Mouse (Mus musculus) Muller cell, postnatal 12 days (primary cell): ENCODE results near the gene Cdh18.
"Not testable (repeated sequence)": the region's sequence is repeated elsewhere in the genome, so short reads cannot be mapped to it uniquely, and the experiment has no call there.

Source experiments
- DNase-seq: peaks from one replicate; pipeline ENCODE4 v3.0.0-alpha.2; 2015; ENCODE audit errors: inconsistent ontology term

The Cdh18 gene

DNA sequence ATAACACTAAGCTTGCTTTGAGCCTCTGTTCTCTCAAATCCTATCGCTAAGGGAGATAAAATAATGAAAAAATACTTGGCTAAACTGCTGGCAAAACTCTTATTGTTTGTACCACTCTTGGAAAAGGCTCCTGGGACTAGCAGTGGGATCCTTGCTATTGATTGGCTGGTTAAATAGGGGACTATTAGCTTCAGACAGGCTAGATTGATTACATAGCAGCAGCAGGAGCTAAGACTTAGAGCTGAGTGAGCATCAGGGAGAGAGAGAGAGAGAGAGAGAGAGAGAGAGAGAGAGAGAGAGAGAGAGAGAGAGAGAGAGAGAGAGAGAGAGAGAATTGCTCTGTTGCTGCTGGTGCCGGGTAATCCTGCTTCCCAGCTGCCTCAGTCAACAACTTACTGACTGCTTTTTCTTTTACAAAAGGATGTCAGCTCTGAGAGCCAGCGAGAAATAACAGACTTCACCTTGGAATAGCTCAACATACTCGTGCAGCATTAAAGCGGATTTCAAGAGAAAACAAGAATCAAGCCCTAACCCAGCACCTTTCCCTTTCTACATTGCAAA is at the start of gene Cdh18:
Cdh18 (plus strand) TSS at position 312 of the 561 bp plus-strand sequence.
- DNase-seq, result no peak

DNA sequence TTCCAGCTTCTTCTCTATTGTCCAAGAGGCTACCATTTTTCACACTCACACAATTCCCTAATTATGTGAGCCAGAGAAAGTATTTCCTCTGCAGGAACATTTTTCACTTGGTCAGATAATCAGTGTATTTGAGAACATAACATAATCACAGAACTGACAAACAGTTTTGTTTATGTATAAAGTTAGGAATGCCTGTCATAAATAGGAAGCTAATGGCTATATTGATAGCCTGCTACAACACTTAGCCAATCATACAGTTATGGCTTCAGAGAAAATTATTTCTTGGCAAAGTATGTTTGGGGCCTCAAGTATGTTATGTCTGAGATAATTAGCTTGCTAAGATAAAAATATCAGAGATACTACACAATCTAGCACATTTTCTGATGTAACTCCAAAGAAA is 37.6 kb upstream of the Cdh18 start:
- no peak for DNase-seq

DNA sequence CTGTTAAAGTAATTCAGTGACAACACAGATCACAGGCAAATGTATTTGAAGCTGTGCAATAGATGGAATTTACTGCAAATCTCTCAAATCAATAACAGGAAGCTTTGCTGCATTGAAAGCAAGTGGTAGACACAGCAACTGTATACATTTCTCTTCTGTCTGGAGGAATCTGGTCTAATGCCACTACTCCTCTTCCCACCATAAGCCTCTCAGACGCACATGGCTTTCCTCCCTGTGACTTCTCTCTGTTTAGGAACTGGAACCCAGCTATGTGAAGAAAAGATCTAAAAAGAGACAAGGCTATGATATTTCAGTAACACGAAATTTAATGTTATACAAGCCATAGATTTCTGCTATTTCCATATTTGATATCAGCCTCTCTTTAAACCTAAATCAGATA is 13.0 kb upstream of the Cdh18 start:
- no peak for DNase-seq

DNA sequence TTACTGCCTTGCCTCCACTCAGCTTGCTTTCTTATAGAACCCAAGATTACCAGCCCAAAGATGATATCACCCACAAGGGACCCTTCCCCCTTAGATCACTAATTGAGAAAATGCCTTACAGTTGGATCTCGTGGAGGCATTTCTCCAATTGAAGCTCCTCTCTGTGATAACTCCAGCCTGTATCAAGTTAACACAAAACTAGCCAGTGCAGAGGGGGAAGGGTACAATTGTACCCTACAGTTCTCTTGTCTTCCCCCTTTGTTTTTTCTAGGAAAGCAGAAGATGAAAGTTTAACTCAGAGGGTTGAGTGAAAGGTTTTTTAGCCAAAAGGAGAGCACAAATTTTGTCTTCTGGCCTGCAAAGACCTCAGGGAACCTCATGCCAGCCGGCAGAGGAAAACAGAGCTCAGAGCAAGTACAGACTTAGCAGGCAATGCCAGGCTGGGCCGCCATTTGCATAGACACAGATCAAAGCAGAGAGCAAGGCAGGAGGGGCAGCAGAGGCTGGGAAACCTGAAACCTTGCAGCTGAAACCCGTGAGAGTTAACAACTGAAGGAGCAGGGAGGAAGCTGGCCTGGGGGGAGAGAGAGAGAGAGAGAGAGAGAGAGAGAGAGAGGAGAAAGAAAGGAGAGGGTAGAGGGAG is 29.3 kb downstream of the Cdh18 start:
- DNase-seq, result no peak

DNA sequence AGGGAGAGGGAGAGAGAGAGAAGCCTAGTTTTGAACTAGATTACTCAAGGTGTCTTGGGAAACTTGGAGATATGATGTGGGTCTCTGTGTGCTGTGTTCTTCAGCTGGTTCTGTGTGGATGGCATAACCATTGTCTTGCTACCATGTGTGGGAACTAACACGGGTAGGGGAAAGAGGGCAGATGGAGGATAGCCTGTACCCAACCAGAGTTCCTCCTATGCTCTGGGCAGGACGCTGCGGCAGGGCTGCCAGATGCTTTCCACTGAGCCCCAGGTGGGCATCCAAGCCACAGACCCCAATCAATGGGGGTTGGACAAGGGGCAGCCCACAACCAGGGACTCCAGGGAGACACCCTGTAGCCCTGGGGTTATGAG is 29.8 kb downstream of the Cdh18 start:
- DNase-seq, result no peak

DNA sequence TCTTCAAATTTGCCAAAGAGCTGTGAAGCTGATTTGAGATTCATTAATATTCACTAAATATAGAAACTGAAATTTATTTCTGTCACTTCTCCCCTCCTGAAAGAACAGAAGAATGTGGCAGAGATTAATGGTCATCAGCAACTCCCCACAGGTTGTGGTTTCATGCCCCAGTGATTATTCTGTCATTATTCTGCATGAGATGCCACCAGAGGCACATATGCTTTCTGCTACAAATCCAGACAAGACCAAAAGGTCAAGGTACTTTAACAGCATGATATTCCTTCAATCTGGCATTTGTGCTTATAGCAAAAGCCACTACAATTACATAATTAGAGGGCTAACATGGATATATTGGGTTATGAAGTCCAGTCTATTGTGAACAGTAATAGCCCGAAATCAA is 35.8 kb downstream of the Cdh18 start:
- peak; percentile 78 for DNase-seq

DNA sequence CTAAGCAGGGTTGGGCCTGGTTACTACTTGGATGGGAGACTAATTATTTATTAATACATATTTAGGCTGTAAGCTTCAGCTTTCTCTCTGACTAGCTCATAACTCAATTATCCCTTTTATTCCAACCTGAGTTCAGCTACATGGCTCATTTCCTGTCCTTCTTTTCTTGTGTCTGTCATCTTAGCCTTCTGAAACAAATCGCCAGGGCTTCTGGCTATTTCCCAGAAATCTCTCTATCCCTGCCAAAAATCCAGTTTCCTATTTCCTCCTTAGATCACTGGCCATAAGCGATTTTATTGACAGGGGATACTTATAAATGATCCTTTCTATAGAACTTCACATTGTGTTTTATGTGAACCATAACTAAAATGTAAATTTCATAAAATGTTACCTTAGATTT is 167.6 kb downstream of the Cdh18 start:
- DNase-seq, result no peak

DNA sequence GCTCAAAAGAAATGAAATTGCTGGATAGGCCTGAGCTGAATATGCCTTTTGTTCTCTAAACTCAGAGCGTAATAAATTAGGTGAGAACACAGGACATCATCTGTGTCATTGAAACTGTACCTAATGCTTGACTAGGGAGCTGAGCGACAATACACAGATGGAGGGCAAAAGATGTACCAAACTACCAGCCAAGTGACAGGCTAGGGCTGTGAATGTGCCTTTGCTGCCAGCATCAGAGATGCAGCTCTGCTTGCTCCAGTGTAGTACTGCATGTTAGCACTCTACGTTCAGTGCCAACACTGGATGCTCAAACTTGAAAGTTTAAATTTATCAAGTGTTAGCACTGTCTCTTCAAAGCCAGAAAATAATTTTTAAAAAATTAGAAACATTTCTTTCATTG is 168.9 kb downstream of the Cdh18 start:
- DNase-seq, result no peak

DNA sequence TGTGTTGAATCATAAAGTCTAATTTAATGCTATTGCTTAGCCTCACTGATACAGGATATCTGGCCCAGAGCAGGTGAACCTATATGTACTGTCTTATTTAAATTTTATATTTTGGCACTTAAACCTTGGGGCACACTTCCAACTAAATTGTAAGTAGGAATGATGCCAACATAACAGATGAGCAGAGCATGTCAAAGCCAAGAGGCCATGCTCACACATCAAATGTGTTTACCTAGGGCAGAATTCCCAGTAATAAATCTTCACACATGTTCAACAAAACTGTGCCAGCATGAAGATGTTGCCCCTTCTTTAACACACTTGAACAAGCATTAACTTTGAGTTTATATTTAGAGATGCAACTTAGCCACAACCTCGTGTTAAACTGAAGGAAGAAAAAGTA is 177.8 kb downstream of the Cdh18 start:
- no peak for DNase-seq

DNA sequence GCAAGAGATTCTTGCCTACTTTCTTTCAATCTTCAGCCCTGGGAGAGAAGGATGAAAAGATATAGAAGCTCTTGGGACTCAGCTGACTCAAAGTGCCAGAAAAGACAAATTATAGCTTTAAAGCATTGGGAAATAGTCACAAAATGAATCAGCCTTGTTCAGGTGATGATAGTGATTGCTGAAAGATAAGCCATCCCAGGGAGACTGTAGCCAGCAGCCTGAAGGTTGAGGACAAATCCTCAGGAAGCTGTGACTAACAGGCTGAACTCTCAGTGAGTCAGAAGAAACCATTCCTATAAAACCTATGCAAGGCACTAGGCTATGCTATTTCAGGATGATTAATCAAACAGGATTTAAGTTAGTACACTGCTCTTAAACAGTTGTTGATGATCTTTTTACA is 184.2 kb downstream of the Cdh18 start:
- DNase-seq, result peak; percentile 21

DNA sequence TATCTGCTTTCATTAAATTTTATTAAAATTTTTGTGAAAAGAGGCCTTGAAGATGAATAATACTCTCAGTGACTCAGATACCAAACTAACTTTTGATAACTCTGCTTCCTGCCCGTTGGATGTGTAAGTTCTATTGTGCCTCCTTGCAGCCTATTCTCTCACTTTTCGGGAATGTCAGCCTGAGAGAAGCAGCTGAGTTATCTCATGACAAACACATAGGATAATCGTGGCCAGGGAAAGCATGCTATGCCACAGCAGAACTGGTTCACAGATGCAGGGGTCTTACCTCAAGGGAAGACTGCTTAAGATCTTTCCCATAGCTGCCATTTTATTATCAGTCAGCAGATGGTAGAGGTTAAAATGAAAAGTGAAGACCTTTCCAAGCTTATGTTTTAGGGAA is 187.3 kb downstream of the Cdh18 start:
- DNase-seq, result peak; percentile 10

DNA sequence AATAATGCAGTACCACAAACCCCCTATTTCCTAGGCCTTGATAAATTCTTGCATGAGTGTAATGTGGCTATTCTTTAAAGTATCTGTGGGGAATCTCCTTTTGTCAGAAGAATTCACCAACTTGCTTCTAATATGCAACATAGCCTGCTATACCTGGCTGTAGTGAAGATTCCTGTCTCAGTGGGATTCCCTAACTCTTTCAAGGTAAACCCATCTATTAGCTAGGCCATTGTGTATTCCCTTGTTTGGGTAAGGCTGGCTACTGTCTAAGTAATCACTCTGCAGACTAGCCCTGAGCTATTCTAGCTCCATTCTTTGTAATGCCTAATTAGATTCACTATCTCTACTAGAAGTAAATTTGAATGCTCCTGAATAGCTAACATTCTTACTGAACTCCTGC is 212.4 kb downstream of the Cdh18 start:
- DNase-seq, result not testable (repeated sequence)

DNA sequence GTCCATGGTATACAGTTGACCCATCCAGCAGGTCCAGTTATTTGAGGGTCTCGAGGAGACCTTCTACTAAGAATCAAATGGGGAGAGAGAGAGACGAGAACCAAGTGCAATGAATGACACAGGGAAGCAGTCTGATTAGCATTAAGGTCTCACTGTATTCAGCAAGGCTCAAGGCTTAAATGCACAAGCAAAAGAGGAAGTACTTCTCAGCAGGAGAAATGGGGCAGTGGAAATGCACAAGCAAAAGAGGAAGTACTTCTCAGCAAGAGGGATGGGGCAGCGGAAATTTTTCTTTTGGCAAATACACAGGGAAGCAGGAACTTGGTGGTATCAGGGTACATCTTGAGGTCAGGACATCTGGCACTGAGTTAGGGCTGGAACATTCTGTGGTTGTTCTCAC is 217.8 kb downstream of the Cdh18 start:
- DNase-seq, result not testable (repeated sequence)

DNA sequence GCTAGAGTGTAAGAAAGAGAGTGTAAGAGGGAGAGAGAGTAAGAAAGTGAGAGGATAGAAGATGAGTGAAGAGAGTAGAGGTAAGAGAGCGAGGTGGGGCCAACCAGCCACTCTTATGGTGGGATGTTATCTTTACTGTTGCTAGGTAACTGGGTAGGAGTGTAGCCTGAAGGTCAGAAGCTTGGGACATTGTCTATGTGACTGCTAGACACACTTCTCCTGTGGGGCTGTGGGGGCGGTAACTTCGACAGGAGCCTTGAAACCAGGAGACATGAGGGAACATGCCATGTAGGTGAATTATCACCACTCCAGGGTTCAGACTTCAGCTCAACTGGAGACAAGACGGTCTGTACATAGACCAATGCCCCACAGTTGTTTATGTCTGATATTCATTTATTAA is 227.5 kb downstream of the Cdh18 start:
- no peak for DNase-seq

DNA sequence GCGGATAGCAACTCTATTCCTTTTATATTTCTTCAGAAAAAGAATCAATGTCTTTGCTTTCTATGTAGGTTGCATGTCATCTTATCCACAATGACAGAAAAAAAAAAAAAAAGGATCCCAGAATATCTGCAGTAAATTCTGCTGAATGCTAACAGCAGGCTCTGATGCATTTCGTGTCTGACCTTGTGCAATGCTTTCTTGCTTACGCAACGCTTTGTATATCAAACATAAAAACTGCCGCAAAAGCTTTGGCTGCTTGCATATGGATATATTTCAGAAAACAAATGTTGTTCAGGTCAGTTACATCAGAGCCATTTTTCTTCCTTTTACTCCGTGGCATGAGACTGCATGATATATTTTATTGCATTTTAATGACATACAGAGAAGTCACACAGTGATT is 240.9 kb downstream of the Cdh18 start:
- DNase-seq, result no peak

DNA sequence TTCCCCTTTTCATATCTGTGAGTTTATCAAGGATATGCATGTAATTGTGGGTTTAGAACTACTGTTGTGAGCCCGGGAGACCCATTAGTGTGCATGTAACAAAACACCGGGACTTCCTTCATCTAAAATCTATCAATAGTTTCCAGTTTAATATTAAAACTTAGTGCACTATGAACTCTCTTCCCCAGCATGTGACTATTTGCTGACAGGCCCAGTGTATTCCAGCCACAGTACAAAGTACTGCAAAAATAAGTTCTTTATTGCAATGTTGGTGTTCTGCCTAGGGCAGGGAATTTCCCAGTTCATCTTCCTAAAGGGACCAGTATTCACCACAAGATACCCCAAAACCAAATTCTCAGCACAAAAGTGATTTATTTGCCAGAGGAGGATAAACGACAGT is 243.0 kb downstream of the Cdh18 start:
- no peak for DNase-seq

DNA sequence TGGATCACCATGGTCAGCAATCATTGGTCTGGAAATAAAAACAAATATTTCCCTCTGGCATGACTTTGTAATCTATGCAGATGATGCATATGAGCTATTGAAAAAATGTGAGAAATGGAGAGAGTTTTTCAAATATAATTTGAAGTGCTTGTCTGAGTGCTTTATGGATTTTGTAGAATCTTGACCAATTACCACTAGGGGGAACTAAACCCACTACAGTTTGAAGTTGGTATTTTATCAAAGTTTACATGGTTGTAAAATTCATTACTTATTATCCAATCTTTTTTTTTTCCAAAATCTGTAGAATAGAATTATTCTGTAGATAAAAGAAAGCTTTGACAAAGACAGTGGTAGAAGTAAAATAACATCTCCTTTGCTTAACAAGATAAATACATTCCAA is 284.3 kb downstream of the Cdh18 start:
- peak; percentile 14 for DNase-seq

DNA sequence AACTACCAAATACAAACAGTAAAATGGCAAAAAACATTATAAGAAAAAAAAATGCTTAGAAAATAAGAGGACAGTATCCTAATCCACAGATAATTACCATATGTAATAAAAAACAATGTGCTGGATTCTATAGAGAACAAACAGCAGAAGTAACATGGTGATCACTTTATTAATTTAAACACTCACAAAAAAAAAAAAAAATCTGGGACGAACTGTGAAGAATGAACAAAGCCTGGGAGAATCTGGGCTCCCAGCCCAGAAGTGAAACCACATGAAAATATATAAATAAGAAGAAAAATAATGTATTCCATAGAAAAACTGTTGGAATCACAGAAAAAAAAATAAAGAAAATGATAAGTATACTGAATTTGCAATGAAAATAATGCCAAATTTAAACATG is 288.4 kb downstream of the Cdh18 start:
- peak; percentile 13 for DNase-seq

DNA sequence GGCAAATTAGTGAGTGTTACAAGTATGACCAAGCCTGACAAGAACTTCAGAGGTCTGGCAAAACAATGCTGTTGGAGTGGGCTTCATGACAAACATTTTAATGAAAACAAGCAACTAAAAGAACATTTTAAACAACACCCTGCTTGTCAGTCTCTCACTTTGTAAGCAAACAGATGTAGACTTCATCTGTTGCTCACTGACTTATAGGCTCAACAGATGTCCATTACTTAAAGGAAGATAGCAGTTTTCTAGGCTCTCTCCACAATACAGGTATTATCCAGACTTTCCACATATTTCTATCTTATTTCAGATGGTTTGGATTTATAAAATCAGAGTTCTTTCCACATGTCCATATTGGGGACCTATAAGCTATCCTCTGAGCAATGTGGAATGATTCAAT is 308.9 kb downstream of the Cdh18 start:
- no peak for DNase-seq

DNA sequence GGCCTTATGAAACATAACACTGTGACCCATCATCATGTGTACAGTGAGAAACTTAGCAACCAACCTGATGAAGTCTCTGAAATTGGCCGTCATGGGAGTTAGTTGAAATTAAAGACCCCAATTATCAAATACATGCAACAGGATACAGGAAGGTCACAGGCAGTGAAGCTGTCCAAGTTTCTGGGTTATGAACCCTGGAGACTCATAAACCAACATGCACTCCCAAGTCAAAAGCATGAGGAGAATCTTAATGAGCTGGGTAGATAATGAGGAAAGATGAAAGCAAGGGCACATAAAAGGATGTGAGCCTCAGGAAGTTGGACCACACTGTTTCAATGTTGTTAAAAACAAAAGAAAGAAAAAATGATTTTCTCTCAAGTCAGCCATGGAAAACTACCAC is 321.9 kb downstream of the Cdh18 start:
- DNase-seq, result peak; percentile 71

DNA sequence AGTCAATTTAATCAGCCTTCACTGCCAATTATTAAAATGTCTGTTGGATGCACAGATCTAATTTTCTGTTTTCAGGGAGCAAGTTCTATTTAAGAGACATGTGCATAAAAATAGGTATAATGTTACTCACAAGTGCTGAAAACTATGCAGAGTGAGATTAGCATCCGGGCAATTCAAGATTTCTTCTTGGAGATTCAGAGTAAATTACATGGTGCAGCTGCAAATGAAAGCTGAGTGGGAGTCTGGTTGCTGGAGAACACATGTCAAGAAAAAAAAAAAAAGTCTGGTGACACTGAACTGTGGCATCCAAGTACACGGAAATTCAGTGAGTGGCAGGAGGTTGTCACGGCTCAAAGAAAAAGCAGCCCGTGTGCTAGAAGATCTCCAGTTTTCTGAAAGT is 348.9 kb downstream of the Cdh18 start:
- DNase-seq, result no peak

DNA sequence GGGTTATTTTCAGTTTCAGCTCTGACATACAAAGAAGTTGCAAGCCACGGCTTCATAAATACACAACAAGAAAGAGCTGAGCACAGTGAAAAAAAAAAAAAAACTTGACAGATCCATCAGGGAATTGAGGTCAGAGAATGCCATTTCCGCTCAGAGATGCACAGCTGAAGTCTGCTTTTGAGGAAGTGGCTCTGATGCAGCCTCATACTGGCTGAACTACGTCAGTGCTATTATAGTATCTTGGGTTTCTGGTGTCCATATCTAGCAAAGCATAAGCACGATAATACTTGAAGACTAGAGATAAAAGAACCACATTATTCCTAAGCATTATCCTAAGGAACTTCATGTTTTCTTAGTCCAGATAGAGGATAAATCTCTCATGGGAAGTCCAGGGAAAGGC is 349.4 kb downstream of the Cdh18 start:
- DNase-seq, result no peak

DNA sequence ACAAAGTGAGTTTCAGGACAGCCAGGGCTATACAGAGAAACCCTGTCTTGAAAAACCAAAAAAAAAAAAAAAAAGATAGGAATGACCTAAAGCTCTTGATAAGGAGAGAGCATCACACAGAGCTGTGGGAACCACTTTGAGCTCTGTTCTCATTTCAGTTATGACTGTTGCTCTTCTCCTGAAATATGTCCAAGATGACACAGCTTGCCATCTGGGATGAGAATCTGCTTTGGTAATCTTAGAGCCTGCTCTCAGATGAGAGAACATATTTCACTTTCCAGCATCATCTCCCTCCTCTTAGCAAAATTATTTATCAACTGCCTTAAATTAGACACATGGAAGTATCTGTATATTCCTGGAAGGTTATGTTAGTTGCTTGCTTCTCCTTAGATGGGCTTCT is 365.6 kb downstream of the Cdh18 start:
- DNase-seq, result no peak

DNA sequence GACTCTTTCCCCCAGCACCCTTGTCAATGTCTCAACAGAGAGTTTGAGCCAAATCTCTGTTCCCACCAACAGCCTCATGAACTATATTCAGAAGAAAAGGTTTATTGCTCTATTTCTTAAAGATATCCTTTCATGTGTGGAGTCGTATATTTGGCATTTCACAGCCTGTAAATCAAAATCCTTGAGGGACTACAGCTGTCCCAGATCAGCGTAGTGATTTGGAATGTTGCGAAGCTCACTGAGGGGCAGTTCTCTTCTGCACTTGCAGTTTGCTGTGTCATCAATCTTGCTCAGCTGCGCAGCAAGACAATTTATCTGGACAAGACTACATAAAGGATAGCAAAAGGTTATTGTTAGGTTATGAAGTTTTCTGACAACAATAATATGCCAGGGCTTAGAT is 385.5 kb downstream of the Cdh18 start:
- no peak for DNase-seq
